Mouse (Mus musculus) gastrocnemius, postnatal 36 days (tissue): ENCODE data around the gene Platr25. TPM values are rescaled to one million over a fixed set of nuclear protein-coding genes. Genes with fewer than 3 reads are reported as not detected.

Experiments used
- microRNA-seq, 2 experiments: library from miRNA; unstranded; fragments of <30 nt; microRNA quantifications; one replicate each; pipeline ENCODE4 v1.2.0; 2021
- total RNA-seq, 2 experiments: library from RNA; stranded (reverse); gene quantifications; 2 replicates each; pipeline ENCODE4 v1.2.3; 2021

The Platr25 gene
- total RNA-seq, 2 experiments from 2014 or later = 1.7 to 1.8 TPM

Small RNAs within 50 kb of the gene (microRNA-seq; reads per million reads assigned to microRNA genes)
- gene Gm24020 (0 reads per million in 2 experiments), gene Gm24588 (0 reads per million in 2 experiments), gene Mir713 (0 reads per million in 2 experiments)

Other genes with a start within 250 kb of the Platr25 start
- gene Zfp935, start 202.2 kb downstream of the Platr25 start, total RNA-seq = not detected
- gene Zfp934, start 189.5 kb downstream of the Platr25 start, total RNA-seq = 1 to 10 TPM; 1.9 to 2.8 TPM
- gene 6720489N17Rik, start 136.5 kb downstream of the Platr25 start, total RNA-seq = under 1 TPM; 0.30 to 0.66 TPM
- under 1 TPM; 0.43 to 0.47 TPM for gene Gm5141, start 25.1 kb upstream of the Platr25 start, total RNA-seq
- 10 to 100 TPM; 45.8 to 86.2 TPM for gene Fbp2, start 97.7 kb upstream of the Platr25 start, total RNA-seq
- gene Fbp1, start 127.6 kb upstream of the Platr25 start, total RNA-seq = not detected
- 10 to 100 TPM; 62.5 to 70.3 TPM for gene 2010111I01Rik, start 204.2 kb upstream of the Platr25 start, total RNA-seq